Mouse (Mus musculus) limb, embryonic 15.5 days (tissue): Measurements from ENCODE around the gene Nrap. TPM values are rescaled to one million over a fixed set of nuclear protein-coding genes. Genes with fewer than 3 reads are reported as not detected.
"Not testable (repeated sequence)": the region's sequence is repeated elsewhere in the genome, so short reads cannot be mapped to it uniquely, and the experiment has no call there.

Source experiments
- ATAC-seq: fragments of 200-750 bp; cut with Nextera tagmentation; 2 replicates; pipeline ENCODE4 v1.8.0; 2017; ENCODE audit warnings: low read depth, moderate TSS enrichment; ENCODE audit not compliant: insufficient number of reproducible peaks, low FRiP score, low TSS enrichment
- H3K27ac ChIP-seq: fragments of 300-500 bp; sonication (generic); 2 replicates; pipeline ENCODE4 v1.5.1; 2015; ENCODE audit warnings: moderate library complexity, mild to moderate bottlenecking, inconsistent platforms
- H3K27me3 ChIP-seq: fragments of 300-500 bp; sonication (generic); 2 replicates; pipeline ENCODE4 v1.6.1; 2015; ENCODE audit warnings: inconsistent platforms
- H3K36me3 ChIP-seq: fragments of 300-500 bp; sonication (generic); 2 replicates; pipeline ENCODE4 v1.6.1; 2015; ENCODE audit warnings: inconsistent platforms
- H3K4me1 ChIP-seq: fragments of 300-500 bp; sonication (generic); 2 replicates; pipeline ENCODE4 v1.6.1; 2015; ENCODE audit warnings: inconsistent platforms
- H3K4me2 ChIP-seq: fragments of 300-500 bp; sonication (generic); 2 replicates; pipeline ENCODE4 v1.6.1; 2015; ENCODE audit warnings: mild to moderate bottlenecking, inconsistent platforms
- H3K4me3 ChIP-seq: fragments of 300-500 bp; sonication (generic); 2 replicates; pipeline ENCODE4 v1.5.1; 2015; ENCODE audit warnings: mild to moderate bottlenecking, inconsistent platforms
- H3K9ac ChIP-seq: fragments of 300-500 bp; sonication (generic); 2 replicates; pipeline ENCODE4 v1.6.1; 2015; ENCODE audit warnings: inconsistent platforms
- H3K9me3 ChIP-seq: fragments of 300-500 bp; sonication (generic); 2 replicates; pipeline ENCODE4 v1.6.1; 2016; ENCODE audit warnings: inconsistent platforms
- WGBS: fragments of 180-500 bp; shearing (Covaris S2); methylation state at CpG from one replicate; pipeline ENCODE4 v1.1.7; 2015; 5-methylcytosine and 5-hydroxymethylcytosine counted together
- polyA plus RNA-seq: library from polyadenylated mRNA; unstranded; fragments of >200 nt; fragmentation: Nextera tagmentation; extraction: Ambion mirVana; gene quantifications from 2 replicates; pipeline ENCODE4 v1.2.1, GENCODE M21; 2015

Gene Nrap
- polyA plus RNA-seq, 1 experiment from 2014 or later, result 2.7 TPM

GRCm38 (mm10) chr19:56374011-56374410, 15.8 kb downstream of the Nrap start:
- 61% methylated on average over 10 of the region's 10 CpGs for WGBS
- Histone ChIP-seq H3K9ac (no peak overlapping the region), H3K4me1 (0 out of 2 replicates have a peak, but pooled peaks cover 5% of the 10 kb centered on the region), H3K9me3 (no peaks in the 10 kb centered on the region), H3K4me2 (no peak overlapping the region), H3K27me3 (no peaks in the 10 kb centered on the region), H3K4me3 (no peak overlapping the region), H3K36me3 (no peaks in the 10 kb centered on the region), H3K27ac (no peak overlapping the region)
- no peak for ATAC-seq

GRCm38 (mm10) chr19:56373246-56373645, 16.6 kb downstream of the Nrap start:
- H3K27ac ChIP-seq, result no peak overlapping the region
- no peaks in the 10 kb centered on the region for H3K27me3 ChIP-seq
- H3K9ac ChIP-seq, result no peak overlapping the region
- H3K9me3 ChIP-seq, result no peaks in the 10 kb centered on the region
- 0 out of 2 replicates have a peak, but pooled peaks cover 7% of the 10 kb centered on the region for H3K4me1 ChIP-seq
- H3K4me2 ChIP-seq, result no peak overlapping the region
- WGBS, result 74% methylated on average over 5 of the region's 5 CpGs
- H3K4me3 ChIP-seq, result no peak overlapping the region
- no peaks in the 10 kb centered on the region for H3K36me3 ChIP-seq
- ATAC-seq, result no peak

GRCm38 (mm10) chr19:56372226-56372625, 17.6 kb downstream of the Nrap start:
- WGBS, result 35% methylated on average over 7 of the region's 7 CpGs
- Histone ChIP-seq H3K36me3 (no peaks in the 10 kb centered on the region), H3K4me2 (no peak overlapping the region), H3K4me1 (0 out of 2 replicates have a peak, but pooled peaks cover 10% of the 10 kb centered on the region), H3K4me3 (no peak overlapping the region), H3K9me3 (no peaks in the 10 kb centered on the region), H3K27ac (no peak overlapping the region), H3K9ac (no peak overlapping the region), H3K27me3 (no peaks in the 10 kb centered on the region)
- ATAC-seq, result no peak

GRCm38 (mm10) chr19:56370389-56371150, 19.3 kb downstream of the Nrap start:
- Histone ChIP-seq H3K4me2 (no peak overlapping the region), H3K36me3 (no peaks in the 10 kb centered on the region), H3K27me3 (no peaks in the 10 kb centered on the region), H3K9ac (no peak overlapping the region), H3K27ac (no peak overlapping the region), H3K9me3 (no peaks in the 10 kb centered on the region), H3K4me3 (no peak overlapping the region), H3K4me1 (0 out of 2 replicates have a peak, but pooled peaks cover 10% of the 10 kb centered on the region)
- WGBS, result 83% methylated on average over 6 of the region's 6 CpGs
- ATAC-seq, result no peak

- Histone ChIP-seq H3K4me2 (no peak overlapping the region), H3K9ac (no peak overlapping the region), H3K27me3 (no peaks in the 10 kb centered on the region), H3K4me1 (peaks cover 13% of the 10 kb centered on the region; the same call in 1 of the 2 replicates), H3K27ac (no peak overlapping the region), H3K9me3 (no peaks in the 10 kb centered on the region), H3K4me3 (no peak overlapping the region), H3K36me3 (no peaks in the 10 kb centered on the region)
- no peak for ATAC-seq
- WGBS, result 85% methylated on average over 7 of the region's 7 CpGs
These were observed 20.9 kb downstream of the Nrap start for GRCm38 (mm10) chr19:56368912-56369311.

- Histone ChIP-seq H3K4me2 (no peak overlapping the region), H3K4me3 (no peak overlapping the region), H3K9ac (no peak overlapping the region), H3K27ac (no peak overlapping the region), H3K36me3 (no peaks in the 10 kb centered on the region), H3K27me3 (no peaks in the 10 kb centered on the region), H3K4me1 (peaks cover 13% of the 10 kb centered on the region; the same call in 1 of the 2 replicates), H3K9me3 (no peaks in the 10 kb centered on the region)
- ATAC-seq, result no peak
- whole genome bisulfite sequencing, result 45% methylated on average over 7 of the region's 7 CpGs
These were observed 22.1 kb downstream of the Nrap start for GRCm38 (mm10) chr19:56367778-56368177.

- Histone ChIP-seq H3K4me1 (peaks cover 10% of the 10 kb centered on the region; the same call in 1 of the 2 replicates), H3K9me3 (no peaks in the 10 kb centered on the region), H3K4me3 (no peak overlapping the region), H3K27me3 (0 out of 2 replicates have a peak, but pooled peaks cover under 1% of the 10 kb centered on the region), H3K4me2 (no peak overlapping the region), H3K27ac (no peak overlapping the region), H3K36me3 (no peaks in the 10 kb centered on the region), H3K9ac (no peak overlapping the region)
- WGBS, result 79% methylated on average over 9 of the region's 9 CpGs
- no peak for ATAC-seq
These were observed 23.2 kb downstream of the Nrap start for GRCm38 (mm10) chr19:56366625-56367024.

- Histone ChIP-seq H3K9ac (no peak overlapping the region), H3K27me3 (0 out of 2 replicates have a peak, but pooled peaks cover 3% of the 10 kb centered on the region), H3K4me1 (peaks cover 10% of the 10 kb centered on the region; the same call in 1 of the 2 replicates), H3K4me2 (no peak overlapping the region), H3K27ac (no peak overlapping the region), H3K36me3 (no peaks in the 10 kb centered on the region), H3K9me3 (no peaks in the 10 kb centered on the region), H3K4me3 (no peak overlapping the region)
- 79% methylated on average over 11 of the region's 11 CpGs for WGBS
- ATAC-seq, result no peak
These were observed 23.7 kb downstream of the Nrap start for GRCm38 (mm10) chr19:56366168-56366567.

GRCm38 (mm10) chr19:56364563-56364962, 25.3 kb downstream of the Nrap start:
- no peak overlapping the region for H3K4me2 ChIP-seq
- H3K9me3 ChIP-seq, result no peaks in the 10 kb centered on the region
- no peaks in the 10 kb centered on the region for H3K36me3 ChIP-seq
- H3K27ac ChIP-seq, result no peak overlapping the region
- 0 out of 2 replicates have a peak, but pooled peaks cover 3% of the 10 kb centered on the region for H3K27me3 ChIP-seq
- H3K4me1 ChIP-seq, result peaks cover 10% of the 10 kb centered on the region; the same call in 1 of the 2 replicates
- no peak for ATAC-seq
- WGBS, result 47% methylated on average over 8 of the region's 8 CpGs
- H3K9ac ChIP-seq, result no peak overlapping the region
- no peak overlapping the region for H3K4me3 ChIP-seq

GRCm38 (mm10) chr19:56363721-56364460, 25.9 kb downstream of the Nrap start:
- 0 out of 2 replicates have a peak, but pooled peaks cover 3% of the 10 kb centered on the region for H3K27me3 ChIP-seq
- H3K36me3 ChIP-seq, result no peaks in the 10 kb centered on the region
- H3K9ac ChIP-seq, result no peak overlapping the region
- WGBS, result 52% methylated on average over 15 of the region's 15 CpGs
- H3K4me3 ChIP-seq, result no peak overlapping the region
- H3K4me2 ChIP-seq, result no peak overlapping the region
- no peak for ATAC-seq
- H3K9me3 ChIP-seq, result no peaks in the 10 kb centered on the region
- H3K4me1 ChIP-seq, result peaks cover 10% of the 10 kb centered on the region; the same call in 1 of the 2 replicates
- no peak overlapping the region for H3K27ac ChIP-seq

GRCm38 (mm10) chr19:56358890-56359289, 30.9 kb downstream of the Nrap start:
- peaks cover 3% of the 10 kb centered on the region; the same call in 1 of the 2 replicates for H3K4me1 ChIP-seq
- no peak overlapping the region for H3K4me2 ChIP-seq
- no peak overlapping the region for H3K9ac ChIP-seq
- H3K36me3 ChIP-seq, result no peaks in the 10 kb centered on the region
- no peak overlapping the region for H3K4me3 ChIP-seq
- H3K27ac ChIP-seq, result no peak overlapping the region
- H3K27me3 ChIP-seq, result 0 out of 2 replicates have a peak, but pooled peaks cover 3% of the 10 kb centered on the region
- H3K9me3 ChIP-seq, result no peaks in the 10 kb centered on the region
- no peak for ATAC-seq
- 63% methylated on average over 2 of the region's 2 CpGs for WGBS

- not testable (repeated sequence) for H3K27ac ChIP-seq, H3K9ac ChIP-seq, ATAC-seq, H3K9me3 ChIP-seq, H3K4me1 ChIP-seq, H3K27me3 ChIP-seq, H3K4me2 ChIP-seq, H3K4me3 ChIP-seq, H3K36me3 ChIP-seq
- 66% methylated on average over 2 of the region's 2 CpGs for WGBS
These were observed 32.5 kb downstream of the Nrap start for GRCm38 (mm10) chr19:56357374-56357708.
